Mouse (Mus musculus): ENCODE measurements around the gene Kcp.

DNA sequence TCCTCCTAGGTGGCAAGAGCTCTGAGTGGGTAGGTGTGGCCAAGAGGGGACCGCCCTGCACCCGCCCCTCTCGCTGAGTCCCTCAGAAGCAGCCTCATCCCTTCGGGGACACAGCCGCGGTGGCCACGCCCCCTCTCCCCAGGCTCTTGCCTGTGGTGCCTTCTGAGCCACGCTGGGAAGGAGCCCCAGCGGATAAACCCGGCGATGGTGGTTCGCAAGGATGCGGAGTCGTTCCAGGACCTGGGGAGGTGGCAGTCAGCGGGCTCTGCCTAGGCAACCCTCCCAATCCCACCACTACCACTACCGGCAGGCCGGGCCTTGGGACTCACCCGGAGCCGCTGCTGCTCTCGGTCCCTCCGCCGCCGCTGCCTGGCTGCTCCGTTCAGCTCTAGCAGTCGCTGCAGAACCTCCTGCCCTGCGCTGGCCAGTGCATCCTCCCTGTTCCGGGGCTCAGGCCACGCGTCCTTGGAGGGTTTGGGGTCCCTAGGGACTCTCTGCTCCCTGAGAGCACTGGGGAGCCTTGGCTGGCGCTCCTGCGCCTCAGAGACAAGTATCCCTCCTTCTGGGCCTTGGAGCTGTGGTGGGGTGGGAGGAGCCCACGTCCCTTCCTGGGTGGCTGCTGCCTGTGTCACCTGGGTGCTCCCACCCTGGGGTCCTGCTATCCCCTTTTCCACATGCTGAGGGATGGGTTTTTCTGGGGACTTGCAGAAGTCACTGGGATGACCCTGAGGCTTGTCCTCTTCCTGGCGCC is 33.6 kb downstream of the Kcp start:
- TF ChIP-seq CTCF (conservative IDR thresholded peaks at IDR 0.05; ENCODE audit: insufficient read depth, insufficient read length, low read depth, low read length) (no peak), POLR2A (IDR thresholded peaks at IDR 0.05; ENCODE audit: low read depth, low read length) (no peak)

Data from kidney, adult 2 months (tissue).